Mouse (Mus musculus) E14TG2a.4 (cell line): ENCODE measurements around the gene Tmem9.

Source experiments
- CTCF ChIP-seq: conservative IDR thresholded peaks from 2 replicates; pipeline ENCODE4 v1.5.1; 2014; ENCODE audit warnings: low read length
- NANOG ChIP-seq: IDR thresholded peaks from 2 replicates; pipeline ENCODE4 v1.6.1; 2014; ENCODE audit warnings: borderline replicate concordance, low read length, mixed read lengths

GRCm38 (mm10) chr1:136018390-136019189 lies 10.6 kb downstream of the Tmem9 start:
- TF ChIP-seq CTCF (no peak), NANOG (no peak)
